Mouse (Mus musculus) brain, embryonic 14.5 days (tissue): ENCODE results near the gene Tbl3.

Experiments
- CTCF ChIP-seq: fragments of 200-500 bp; IDR thresholded peaks from 2 replicates; pipeline ENCODE4 v1.5.1; 2012; ENCODE audit warnings: inconsistent platforms, mild to moderate bottlenecking, moderate library complexity, borderline replicate concordance; ENCODE audit not compliant: insufficient read depth, insufficient read length; ENCODE audit errors: extremely low read depth
- POLR2A ChIP-seq: fragments of 200-500 bp; IDR thresholded peaks from 2 replicates; pipeline ENCODE4 v1.6.1; 2012; ENCODE audit warnings: mild to moderate bottlenecking, inconsistent platforms, borderline replicate concordance; ENCODE audit not compliant: poor library complexity, insufficient read depth, insufficient read length, severe bottlenecking; ENCODE audit errors: extremely low read depth

DNA sequence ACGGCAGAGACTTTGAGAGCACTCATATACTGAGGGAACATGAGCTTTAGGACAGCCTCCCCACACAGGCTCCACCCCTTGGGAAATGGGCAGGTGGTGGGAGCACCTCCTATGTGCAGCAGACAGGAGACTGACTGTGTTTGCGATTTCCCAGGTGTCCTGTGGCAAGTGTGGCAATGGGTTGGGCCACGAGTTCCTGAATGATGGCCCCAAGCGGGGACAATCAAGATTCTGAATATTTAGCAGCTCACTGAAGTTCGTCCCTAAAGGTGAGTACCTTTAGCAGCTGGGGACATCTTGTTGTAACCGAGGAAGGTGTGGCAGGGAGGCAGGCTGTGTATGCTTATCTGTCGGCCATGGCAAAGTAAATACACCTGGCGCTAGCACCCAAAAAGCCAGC, 32.5 kb upstream of the Tbl3 start:
- TF ChIP-seq CTCF (no peak), POLR2A (no peak)
